Mouse (Mus musculus) heart, postnatal 0 days (tissue): ENCODE data around the gene Dusp1. TPM values are rescaled to one million over a fixed set of nuclear protein-coding genes. Genes with fewer than 3 reads are reported as not detected.
A peak's percentile ranks its signal among the peaks of the same experiment; 100 is the strongest.

Source experiments
- ATAC-seq: fragments of 200-750 bp; cut with Nextera tagmentation; 2 replicates; pipeline ENCODE4 v1.8.0; 2017; ENCODE audit warnings: low read depth, moderate number of reproducible peaks, moderate library complexity; ENCODE audit not compliant: insufficient read depth
- DNase-seq: peaks from one replicate; pipeline ENCODE4 v3.0.0-alpha.2; 2016; ENCODE audit warnings: low spot score
- H3K27ac ChIP-seq: fragments of 300-500 bp; sonication (generic); 2 replicates; pipeline ENCODE4 v1.5.1; 2014; ENCODE audit warnings: low read depth, mild to moderate bottlenecking
- H3K27me3 ChIP-seq: fragments of 300-500 bp; sonication (generic); 2 replicates; pipeline ENCODE4 v1.6.1; 2014; ENCODE audit warnings: low read length, mixed read lengths; ENCODE audit not compliant: control insufficient read depth, insufficient read depth
- H3K36me3 ChIP-seq: fragments of 300-500 bp; sonication (generic); replicated peaks from 2 replicates; pipeline ENCODE4 v1.6.1; 2014; ENCODE audit warnings: low read length, mixed read lengths; ENCODE audit not compliant: control insufficient read depth, insufficient read depth
- H3K4me1 ChIP-seq: fragments of 300-500 bp; sonication (generic); 2 replicates; pipeline ENCODE4 v1.6.1; 2014; ENCODE audit warnings: antibody characterized with exemption; ENCODE audit not compliant: control insufficient read depth, insufficient read depth
- H3K4me2 ChIP-seq: fragments of 300-500 bp; sonication (generic); 2 replicates; pipeline ENCODE4 v1.6.1; 2014; ENCODE audit warnings: low read depth, mild to moderate bottlenecking, low read length, moderate library complexity
- H3K4me3 ChIP-seq: fragments of 300-500 bp; sonication (generic); 2 replicates; pipeline ENCODE4 v1.5.1; 2014; ENCODE audit warnings: low read depth, low read length
- H3K9ac ChIP-seq: fragments of 300-500 bp; sonication (generic); replicated peaks from 2 replicates; pipeline ENCODE4 v1.6.1; 2014; ENCODE audit warnings: low read depth, low read length, mixed read lengths
- H3K9me3 ChIP-seq: fragments of 300-500 bp; sonication (generic); replicated peaks from 2 replicates; pipeline ENCODE4 v1.6.1; 2016; ENCODE audit warnings: low read length; ENCODE audit not compliant: control insufficient read depth
- CTCF ChIP-seq: IDR thresholded peaks from 2 replicates; pipeline ENCODE4 v1.5.1; 2016; ENCODE audit warnings: antibody characterized with exemption, control low read depth, low read depth
- EP300 ChIP-seq: IDR thresholded peaks from 2 replicates; pipeline ENCODE4 v1.6.1; 2016; ENCODE audit warnings: antibody characterized with exemption, low read depth
- WGBS: fragments of 180-500 bp; shearing (Covaris S2); extraction: QIAGEN DNeasy Blood & Tissue Kit; methylation state at CpG from one replicate; pipeline ENCODE4 v1.1.7; 2014; 5-methylcytosine and 5-hydroxymethylcytosine counted together
- polyA plus RNA-seq: library from polyadenylated mRNA; unstranded; fragments of >200 nt; fragmentation: Nextera tagmentation; extraction: Ambion mirVana; gene quantifications from 2 replicates; pipeline ENCODE4 v1.2.1, GENCODE M21; 2015
- total RNA-seq: library from RNA; depleted of rRNA; stranded (reverse); fragments of >200 nt; gene quantifications from 2 replicates; pipeline ENCODE4 v1.2.3, GENCODE M21; 2014; ENCODE audit warnings: low replicate concordance

The Dusp1 gene
- total and polyA plus RNA-seq, 2 experiments from 2014 or later, result 23.1 to 114 TPM

- Histone ChIP-seq H3K4me3 (no peak overlapping the region), H3K4me2 (no peak overlapping the region), H3K9ac (no peak overlapping the region), H3K27ac (no peak overlapping the region), H3K27me3 (no peaks in the 10 kb centered on the region), H3K4me1 (peaks cover 33% of the 10 kb centered on the region), H3K9me3 (no peaks in the 10 kb centered on the region), H3K36me3 (peaks cover 6% of the 10 kb centered on the region)
- 82% methylated on average over 2 of the region's 2 CpGs for WGBS
- no peak for DNase-seq
- ATAC-seq, result no peak
- no peak for TF ChIP-seq EP300
- no peak for TF ChIP-seq CTCF
These were observed 44.6 kb upstream of the Dusp1 start for GRCm38 (mm10) chr17:26606516-26606915.

GRCm38 (mm10) chr17:26605636-26606035 lies 43.7 kb upstream of the Dusp1 start:
- Histone ChIP-seq H3K27me3 (no peaks in the 10 kb centered on the region), H3K27ac (0 out of 2 replicates have a peak overlapping the region, but pooled peaks have one; percentile 13), H3K4me3 (no peak overlapping the region), H3K9ac (no peak overlapping the region), H3K4me1 (peaks cover 32% of the 10 kb centered on the region), H3K36me3 (peaks cover 6% of the 10 kb centered on the region), H3K4me2 (no peak overlapping the region), H3K9me3 (no peaks in the 10 kb centered on the region)
- DNase-seq (no peak), ATAC-seq (no peak)
- 68% methylated on average over 4 of the region's 4 CpGs for WGBS
- no peak for TF ChIP-seq EP300
- TF ChIP-seq CTCF, result no peak

GRCm38 (mm10) chr17:26603311-26603710 lies 41.4 kb upstream of the Dusp1 start:
- Histone ChIP-seq H3K9ac (no peak overlapping the region), H3K4me1 (peaks cover 34% of the 10 kb centered on the region), H3K36me3 (no peaks in the 10 kb centered on the region; the same call in 1 of the 2 replicates), H3K9me3 (no peaks in the 10 kb centered on the region), H3K27ac (peak overlapping the region; percentile 87), H3K4me3 (no peak overlapping the region), H3K27me3 (no peaks in the 10 kb centered on the region), H3K4me2 (no peak overlapping the region)
- 86% methylated on average over 8 of the region's 8 CpGs for WGBS
- ATAC-seq (no peak), DNase-seq (no peak)
- TF ChIP-seq CTCF (no peak), EP300 (no peak)

- H3K4me2 ChIP-seq, result no peak overlapping the region
- no peaks in the 10 kb centered on the region for H3K9me3 ChIP-seq
- H3K27ac ChIP-seq, result peak overlapping the region; percentile 87
- no peaks in the 10 kb centered on the region for H3K36me3 ChIP-seq
- H3K4me3 ChIP-seq, result no peak overlapping the region
- H3K9ac ChIP-seq, result no peak overlapping the region; the same call in 1 of the 2 replicates
- 41% methylated on average over 12 of the region's 12 CpGs for WGBS
- DNase-seq, result peak; percentile 25
- H3K27me3 ChIP-seq, result no peaks in the 10 kb centered on the region
- peaks cover 34% of the 10 kb centered on the region for H3K4me1 ChIP-seq
- TF ChIP-seq CTCF, result no peak
- TF ChIP-seq EP300, result peak; percentile 67
- ATAC-seq, result peak; percentile 45
These were observed 40.5 kb upstream of the Dusp1 start for GRCm38 (mm10) chr17:26602371-26602885.

GRCm38 (mm10) chr17:26601926-26602325 lies 40.0 kb upstream of the Dusp1 start:
- Histone ChIP-seq H3K4me2 (no peak overlapping the region), H3K27ac (peak overlapping the region; percentile 87), H3K4me1 (peaks cover 39% of the 10 kb centered on the region), H3K4me3 (no peak overlapping the region), H3K36me3 (no peaks in the 10 kb centered on the region), H3K27me3 (no peaks in the 10 kb centered on the region), H3K9me3 (no peaks in the 10 kb centered on the region), H3K9ac (no peak overlapping the region)
- WGBS, result 40% methylated on average over 6 of the region's 6 CpGs
- no peak for TF ChIP-seq CTCF
- TF ChIP-seq EP300, result no peak
- DNase-seq (no peak), ATAC-seq (no peak)

GRCm38 (mm10) chr17:26601514-26601913 lies 39.6 kb upstream of the Dusp1 start:
- WGBS, result 60% methylated on average over 6 of the region's 6 CpGs

More at GRCm38 (mm10) chr17:26601514-26601913, 39.6 kb upstream of the Dusp1 start:
- no peak overlapping the region for H3K9ac ChIP-seq
- no peak overlapping the region for H3K4me2 ChIP-seq
- peak overlapping the region; percentile 87 for H3K27ac ChIP-seq
- H3K4me1 ChIP-seq, result peaks cover 43% of the 10 kb centered on the region
- DNase-seq (no peak), ATAC-seq (no peak)
- H3K27me3 ChIP-seq, result no peaks in the 10 kb centered on the region
- H3K4me3 ChIP-seq, result no peak overlapping the region
- TF ChIP-seq EP300, result no peak
- TF ChIP-seq CTCF, result no peak
- H3K36me3 ChIP-seq, result no peaks in the 10 kb centered on the region
- H3K9me3 ChIP-seq, result no peaks in the 10 kb centered on the region
